Mouse (Mus musculus): ENCODE measurements around the gene Ms4a4d. TPM values are rescaled to one million over a fixed set of nuclear protein-coding genes. Genes with fewer than 3 reads are reported as not detected.
"Not testable (repeated sequence)": the region's sequence is repeated elsewhere in the genome, so short reads cannot be mapped to it uniquely, and the experiment has no call there.

Gene Ms4a4d
- 45.9 and 47.7 TPM in 2 replicates for polyA plus RNA-seq (2012; rRNA removed)

- no peak for DNase-seq (ENCODE audit: low spot score)
Observed at GRCm38 (mm10) chr19:11536593-11536992, at the start of gene Ms4a4d. TSS of gene Ms4a4d (plus strand) at chr19:11536801.

- DNase-seq (ENCODE audit: low spot score) = no peak
Observed at GRCm38 (mm10) chr19:11491406-11492189, 45.0 kb upstream of the Ms4a4d start.

GRCm38 (mm10) chr19:11492671-11493070 is 43.9 kb upstream of the Ms4a4d start:
- DNase-seq (ENCODE audit: low spot score) = no peak

GRCm38 (mm10) chr19:11494519-11494918 is 42.1 kb upstream of the Ms4a4d start:
- DNase-seq (ENCODE audit: low spot score) = no peak

- DNase-seq (ENCODE audit: low spot score) = no peak
Observed at GRCm38 (mm10) chr19:11496361-11496760, 40.2 kb upstream of the Ms4a4d start.

- not testable (repeated sequence) for DNase-seq (ENCODE audit: low spot score)
Observed at GRCm38 (mm10) chr19:11497300-11497699, 39.3 kb upstream of the Ms4a4d start.

GRCm38 (mm10) chr19:11500796-11501195 is 35.8 kb upstream of the Ms4a4d start:
- no peak for DNase-seq (ENCODE audit: low spot score)

- DNase-seq (ENCODE audit: low spot score) = no peak
Observed at GRCm38 (mm10) chr19:11501326-11501725, 35.3 kb upstream of the Ms4a4d start.

GRCm38 (mm10) chr19:11504857-11505256 is 31.7 kb upstream of the Ms4a4d start:
- DNase-seq (ENCODE audit: low spot score) = no peak

GRCm38 (mm10) chr19:11513458-11513857 is 23.1 kb upstream of the Ms4a4d start:
- DNase-seq (ENCODE audit: low spot score) = no peak

GRCm38 (mm10) chr19:11516246-11516645 is 20.4 kb upstream of the Ms4a4d start, which contains the start of gene Ms4a6b:
TSS of gene Ms4a6b (plus strand) at chr19:11516512.
- no peak for DNase-seq (ENCODE audit: low spot score)

- no peak for DNase-seq (ENCODE audit: low spot score)
Observed at GRCm38 (mm10) chr19:11516845-11517244, 19.8 kb upstream of the Ms4a4d start.

- DNase-seq (ENCODE audit: low spot score) = not testable (repeated sequence)
Observed at GRCm38 (mm10) chr19:11517373-11517772, 19.2 kb upstream of the Ms4a4d start.

- not testable (repeated sequence) for DNase-seq (ENCODE audit: low spot score)
Observed at GRCm38 (mm10) chr19:11518356-11518755, 18.2 kb upstream of the Ms4a4d start.

- DNase-seq (ENCODE audit: low spot score) = no peak
Observed at GRCm38 (mm10) chr19:11520146-11520545, 16.5 kb upstream of the Ms4a4d start.

- no peak for DNase-seq (ENCODE audit: low spot score)
Observed at GRCm38 (mm10) chr19:11533421-11533820, 3.2 kb upstream of the Ms4a4d start.

- no peak for DNase-seq (ENCODE audit: low spot score)
Observed at GRCm38 (mm10) chr19:11533888-11534445, 2.6 kb upstream of the Ms4a4d start.

- DNase-seq (ENCODE audit: low spot score) = no peak
Observed at GRCm38 (mm10) chr19:11537336-11537735, 735 bp downstream of the Ms4a4d start.

- not testable (repeated sequence) for DNase-seq (ENCODE audit: low spot score)
Observed at GRCm38 (mm10) chr19:11540166-11540821, 3.7 kb downstream of the Ms4a4d start.

GRCm38 (mm10) chr19:11544383-11544782 is 7.8 kb downstream of the Ms4a4d start:
- DNase-seq (ENCODE audit: low spot score) = not testable (repeated sequence)

- DNase-seq (ENCODE audit: low spot score) = no peak
Observed at GRCm38 (mm10) chr19:11547911-11548310, 11.3 kb downstream of the Ms4a4d start.

GRCm38 (mm10) chr19:11554726-11555125 is 18.1 kb downstream of the Ms4a4d start:
- no peak for DNase-seq (ENCODE audit: low spot score)

- not testable (repeated sequence) for DNase-seq (ENCODE audit: low spot score)
Observed at GRCm38 (mm10) chr19:11559560-11559959, 23.0 kb downstream of the Ms4a4d start.

Data from urinary bladder, adult 2 months (tissue).